Mouse (Mus musculus): ENCODE results near the gene Kcnn1. TPM values are rescaled to one million over a fixed set of nuclear protein-coding genes. Genes with fewer than 3 reads are reported as not detected.

The Kcnn1 gene
- polyA plus RNA-seq, 1 experiment from 2014 or later, result 1.4 TPM

DNA sequence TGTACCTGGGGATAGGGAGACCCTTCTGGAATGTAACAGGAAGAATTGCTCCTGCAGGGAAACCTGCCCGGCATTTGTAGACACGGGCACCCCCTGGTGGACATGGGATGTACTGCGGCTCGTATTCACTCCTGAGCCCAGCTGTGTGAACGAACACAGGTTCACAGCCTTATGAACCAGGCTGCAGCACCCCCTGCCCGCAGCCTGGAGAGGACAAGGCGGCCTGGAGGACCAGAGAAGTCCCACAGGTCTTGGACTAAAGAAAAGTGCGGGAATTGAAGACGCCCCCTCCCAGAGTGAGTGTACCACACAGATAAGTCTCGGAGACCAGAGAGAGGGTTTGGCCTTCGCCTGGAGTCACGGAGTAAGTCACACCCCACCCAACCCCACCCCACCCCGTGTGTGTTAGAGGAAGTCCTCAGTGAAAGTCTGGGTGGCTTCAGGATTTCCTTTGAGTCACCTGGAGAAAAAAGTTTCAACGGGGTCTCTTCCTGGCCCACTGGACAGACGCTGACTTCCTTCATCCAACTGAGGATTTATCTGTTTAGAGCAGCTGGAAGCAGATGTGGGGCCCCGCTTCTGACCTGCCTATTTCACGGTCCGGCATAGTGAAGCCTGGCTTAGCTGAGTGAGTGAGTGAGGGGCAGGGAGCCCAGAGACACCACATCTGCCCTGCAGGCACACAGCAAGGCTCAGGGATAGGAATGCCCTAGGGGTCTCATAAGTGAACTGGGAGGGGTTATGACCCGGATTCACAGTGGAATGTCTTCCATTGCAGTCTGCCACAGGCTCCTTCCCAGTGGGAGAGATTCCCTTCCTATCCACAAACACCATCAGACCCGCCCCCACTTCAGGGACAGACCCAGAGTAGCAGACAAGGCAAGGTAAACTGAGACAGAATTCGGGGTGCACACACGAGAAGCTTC lies 21.6 kb downstream of the Kcnn1 start:
- Histone ChIP-seq H3K9ac (ENCODE audit: low read length) (peak overlapping the region; percentile 65), H3K27me3 (ENCODE audit: control insufficient read depth, insufficient read depth, low read length) (no peaks in the 10 kb centered on the region), H3K4me2 (ENCODE audit: low read depth, low read length) (peak overlapping the region; percentile 40), H3K27ac (ENCODE audit: low read length) (peak overlapping the region; percentile 95), H3K36me3 (ENCODE audit: control insufficient read depth, insufficient read depth, low read length) (no peaks in the 10 kb centered on the region), H3K4me1 (ENCODE audit: control insufficient read depth, insufficient read depth, low read length) (peaks cover 29% of the 10 kb centered on the region), H3K4me3 (replicated peaks; ENCODE audit: low read length) (no peak overlapping the region), H3K9me3 (replicated peaks; ENCODE audit: control insufficient read depth, low read length) (no peaks in the 10 kb centered on the region)
- no peak for ATAC-seq (ENCODE audit: insufficient read depth, low FRiP score)
- 25% methylated on average over 22 of the region's 22 CpGs for whole genome bisulfite sequencing

GRCm38 (mm10) chr8:70840590-70840989 lies 22.5 kb downstream of the Kcnn1 start:
- 0 out of 2 replicates have a peak, but pooled peaks cover 4% of the 10 kb centered on the region for H3K36me3 ChIP-seq (ENCODE audit: control insufficient read depth, insufficient read depth, low read length)
- 39% methylated on average over 10 of the region's 10 CpGs for WGBS
- ATAC-seq (ENCODE audit: insufficient read depth, low FRiP score), result no peak

GRCm38 (mm10) chr8:70839408-70840351 lies 23.4 kb downstream of the Kcnn1 start, which contains the start of gene Arrdc2:
Gene Arrdc2 (minus strand): TSS chr8:70839720.
- H3K27ac ChIP-seq (ENCODE audit: low read length), result peak within 1 kb of the TSS; percentile 95
- peak within 1 kb of the TSS; percentile 66 for H3K4me3 ChIP-seq (replicated peaks; ENCODE audit: low read length)
- WGBS, result 2% methylated on average over 55 of the region's 55 CpGs
- H3K9ac ChIP-seq (ENCODE audit: low read length), result peak within 1 kb of the TSS; percentile 82
- H3K9me3 ChIP-seq (replicated peaks; ENCODE audit: control insufficient read depth, low read length), result no peaks in the 10 kb centered on the region
- peak; percentile 97 for ATAC-seq (ENCODE audit: insufficient read depth, low FRiP score)
- H3K36me3 ChIP-seq (ENCODE audit: control insufficient read depth, insufficient read depth, low read length), result 0 out of 2 replicates have a peak, but pooled peaks cover 4% of the 10 kb centered on the region
- no peaks in the 10 kb centered on the region for H3K27me3 ChIP-seq (ENCODE audit: control insufficient read depth, insufficient read depth, low read length)
- peaks cover 29% of the 10 kb centered on the region for H3K4me1 ChIP-seq (ENCODE audit: control insufficient read depth, insufficient read depth, low read length)
- peak within 1 kb of the TSS; percentile 66 for H3K4me2 ChIP-seq (ENCODE audit: low read depth, low read length)

More at GRCm38 (mm10) chr8:70840590-70840989, 22.5 kb downstream of the Kcnn1 start:
- Histone ChIP-seq H3K27ac (ENCODE audit: low read length) (peak overlapping the region; percentile 95), H3K4me1 (ENCODE audit: control insufficient read depth, insufficient read depth, low read length) (peaks cover 29% of the 10 kb centered on the region), H3K4me3 (replicated peaks; ENCODE audit: low read length) (no peak overlapping the region), H3K27me3 (ENCODE audit: control insufficient read depth, insufficient read depth, low read length) (no peaks in the 10 kb centered on the region), H3K9me3 (replicated peaks; ENCODE audit: control insufficient read depth, low read length) (no peaks in the 10 kb centered on the region), H3K9ac (ENCODE audit: low read length) (peak overlapping the region; percentile 65; the same call in 1 of the 2 replicates), H3K4me2 (ENCODE audit: low read depth, low read length) (no peak overlapping the region)

DNA sequence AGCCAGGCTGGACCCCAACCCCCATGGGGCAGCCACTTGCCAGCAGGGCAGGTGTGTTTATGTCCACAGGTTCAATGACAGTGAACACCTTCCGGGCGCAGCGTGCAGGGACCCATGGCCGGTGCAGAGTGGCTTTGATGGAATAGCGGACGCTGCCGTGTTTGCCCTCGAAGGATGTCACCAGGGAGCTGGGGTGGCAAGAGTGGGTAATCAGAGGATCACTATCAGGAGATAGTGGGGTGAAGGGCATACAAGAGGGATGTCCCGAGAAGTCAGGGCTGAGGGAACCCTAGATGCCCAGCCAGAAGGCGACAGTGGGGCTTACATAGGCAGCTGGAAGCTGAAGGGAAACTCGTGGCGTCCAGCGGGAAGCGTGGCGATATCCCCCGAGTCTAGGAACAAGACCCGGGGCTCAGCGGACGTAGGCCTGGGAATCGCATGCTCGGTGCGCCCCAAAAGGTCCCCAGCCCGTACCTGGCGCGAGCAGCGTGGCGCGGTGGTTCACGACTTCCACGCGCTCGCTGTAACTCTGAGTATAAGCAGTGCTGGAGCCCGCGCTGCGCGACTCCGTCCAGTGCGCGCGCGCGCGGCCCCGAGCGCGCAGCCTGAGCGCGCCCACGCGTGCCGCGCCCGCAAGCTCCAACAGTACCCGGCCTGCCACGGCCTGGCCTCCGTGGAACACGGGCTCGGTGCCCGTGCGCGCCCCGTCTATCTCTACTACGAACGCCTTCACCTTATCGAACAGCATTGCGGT lies 24.2 kb downstream of the Kcnn1 start:
- ATAC-seq (ENCODE audit: insufficient read depth, low FRiP score), result peak; percentile 20
- H3K4me2 ChIP-seq (ENCODE audit: low read depth, low read length), result peak overlapping the region; percentile 66
- 1% methylated on average over 66 of the region's 66 CpGs for WGBS
- H3K9me3 ChIP-seq (replicated peaks; ENCODE audit: control insufficient read depth, low read length), result no peaks in the 10 kb centered on the region
- H3K36me3 ChIP-seq (ENCODE audit: control insufficient read depth, insufficient read depth, low read length), result 0 out of 2 replicates have a peak, but pooled peaks cover 4% of the 10 kb centered on the region
- peak overlapping the region; percentile 95 for H3K27ac ChIP-seq (ENCODE audit: low read length)
- peak overlapping the region; percentile 66 for H3K4me3 ChIP-seq (replicated peaks; ENCODE audit: low read length)
- peaks cover 25% of the 10 kb centered on the region for H3K4me1 ChIP-seq (ENCODE audit: control insufficient read depth, insufficient read depth, low read length)
- no peaks in the 10 kb centered on the region for H3K27me3 ChIP-seq (ENCODE audit: control insufficient read depth, insufficient read depth, low read length)
- peak overlapping the region; percentile 82 for H3K9ac ChIP-seq (ENCODE audit: low read length)

- no peak overlapping the region for H3K27ac ChIP-seq (ENCODE audit: low read length)
- H3K4me3 ChIP-seq (replicated peaks; ENCODE audit: low read length), result no peak overlapping the region
- H3K9ac ChIP-seq (ENCODE audit: low read length), result 0 out of 2 replicates have a peak overlapping the region, but pooled peaks have one; percentile 19
- no peak for ATAC-seq (ENCODE audit: insufficient read depth, low FRiP score)
- WGBS, result 89% methylated on average over 12 of the region's 12 CpGs
- H3K36me3 ChIP-seq (ENCODE audit: control insufficient read depth, insufficient read depth, low read length), result 0 out of 2 replicates have a peak, but pooled peaks cover 4% of the 10 kb centered on the region
- no peaks in the 10 kb centered on the region for H3K9me3 ChIP-seq (replicated peaks; ENCODE audit: control insufficient read depth, low read length)
- H3K4me1 ChIP-seq (ENCODE audit: control insufficient read depth, insufficient read depth, low read length), result peaks cover 28% of the 10 kb centered on the region
- no peak overlapping the region for H3K4me2 ChIP-seq (ENCODE audit: low read depth, low read length)
- no peaks in the 10 kb centered on the region for H3K27me3 ChIP-seq (ENCODE audit: control insufficient read depth, insufficient read depth, low read length)
Observed at GRCm38 (mm10) chr8:70836666-70837065, 26.4 kb downstream of the Kcnn1 start.

- Histone ChIP-seq H3K9me3 (replicated peaks; ENCODE audit: control insufficient read depth, low read length) (no peaks in the 10 kb centered on the region), H3K9ac (ENCODE audit: low read length) (no peak overlapping the region), H3K4me1 (ENCODE audit: control insufficient read depth, insufficient read depth, low read length) (peaks cover 12% of the 10 kb centered on the region), H3K4me2 (ENCODE audit: low read depth, low read length) (no peak overlapping the region), H3K4me3 (replicated peaks; ENCODE audit: low read length) (no peak overlapping the region), H3K27ac (ENCODE audit: low read length) (no peak overlapping the region), H3K36me3 (ENCODE audit: control insufficient read depth, insufficient read depth, low read length) (0 out of 2 replicates have a peak, but pooled peaks cover 4% of the 10 kb centered on the region), H3K27me3 (ENCODE audit: control insufficient read depth, insufficient read depth, low read length) (no peaks in the 10 kb centered on the region)
- ATAC-seq (ENCODE audit: insufficient read depth, low FRiP score), result no peak
- WGBS, result 98% methylated on average over 3 of the region's 3 CpGs
Observed at GRCm38 (mm10) chr8:70834071-70834470, 29.0 kb downstream of the Kcnn1 start.

DNA sequence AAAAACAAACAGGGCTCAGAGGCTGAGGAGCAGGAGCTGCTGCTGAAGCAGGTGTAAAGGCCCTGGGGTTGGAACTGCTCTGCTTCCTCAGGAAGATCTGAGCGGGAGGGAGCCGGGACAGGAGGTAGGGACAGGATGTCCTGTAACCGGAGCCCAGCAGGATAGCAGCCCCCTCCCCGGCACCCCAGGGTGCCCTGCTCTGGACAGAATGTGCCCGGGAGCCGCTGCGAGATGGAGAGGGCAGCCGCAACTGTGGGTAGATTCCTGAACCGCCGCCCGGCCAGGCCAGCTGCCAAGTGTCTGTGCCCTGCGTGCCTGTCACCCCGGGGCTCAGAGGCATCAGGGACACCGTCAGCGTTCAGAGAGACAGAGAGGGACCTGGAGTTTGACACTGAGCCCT lies 29.5 kb downstream of the Kcnn1 start:
- Histone ChIP-seq H3K9ac (ENCODE audit: low read length) (0 out of 2 replicates have a peak overlapping the region, but pooled peaks have one; percentile 10), H3K9me3 (replicated peaks; ENCODE audit: control insufficient read depth, low read length) (no peaks in the 10 kb centered on the region), H3K27ac (ENCODE audit: low read length) (no peak overlapping the region), H3K36me3 (ENCODE audit: control insufficient read depth, insufficient read depth, low read length) (0 out of 2 replicates have a peak, but pooled peaks cover 4% of the 10 kb centered on the region), H3K4me3 (replicated peaks; ENCODE audit: low read length) (no peak overlapping the region), H3K27me3 (ENCODE audit: control insufficient read depth, insufficient read depth, low read length) (no peaks in the 10 kb centered on the region), H3K4me1 (ENCODE audit: control insufficient read depth, insufficient read depth, low read length) (peaks cover 7% of the 10 kb centered on the region), H3K4me2 (ENCODE audit: low read depth, low read length) (no peak overlapping the region)
- WGBS, result 42% methylated on average over 15 of the region's 15 CpGs
- ATAC-seq (ENCODE audit: insufficient read depth, low FRiP score), result no peak

DNA sequence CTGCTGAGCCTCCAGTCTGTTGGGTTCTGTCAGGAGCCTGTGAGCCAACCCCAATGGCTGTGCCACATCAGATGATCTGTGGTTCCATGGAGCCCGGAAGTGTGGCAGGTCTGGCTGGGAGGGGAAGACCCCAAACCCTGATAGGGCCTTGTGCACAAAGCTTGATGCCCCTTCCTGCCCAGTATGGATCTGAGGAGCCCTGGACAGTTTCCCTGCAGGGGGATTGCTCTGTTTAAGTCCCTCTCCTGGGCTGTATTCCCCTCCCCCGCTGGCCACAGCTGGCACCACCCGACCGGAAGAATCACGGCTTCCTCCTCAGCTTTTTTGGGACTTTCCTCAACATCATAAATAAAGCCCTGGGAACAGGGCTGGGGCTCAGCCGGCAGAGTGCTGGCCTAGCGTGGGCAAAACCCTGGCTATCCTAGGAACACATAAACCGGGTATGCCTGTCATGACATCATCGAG lies 30.0 kb downstream of the Kcnn1 start:
- no peak for ATAC-seq (ENCODE audit: insufficient read depth, low FRiP score)
- 48% methylated on average over 9 of the region's 9 CpGs for WGBS
- Histone ChIP-seq H3K4me2 (ENCODE audit: low read depth, low read length) (no peak overlapping the region), H3K36me3 (ENCODE audit: control insufficient read depth, insufficient read depth, low read length) (0 out of 2 replicates have a peak, but pooled peaks cover 4% of the 10 kb centered on the region), H3K27me3 (ENCODE audit: control insufficient read depth, insufficient read depth, low read length) (no peaks in the 10 kb centered on the region), H3K9me3 (replicated peaks; ENCODE audit: control insufficient read depth, low read length) (no peaks in the 10 kb centered on the region), H3K4me1 (ENCODE audit: control insufficient read depth, insufficient read depth, low read length) (peaks cover 4% of the 10 kb centered on the region; the same call in 1 of the 2 replicates), H3K4me3 (replicated peaks; ENCODE audit: low read length) (no peak overlapping the region), H3K9ac (ENCODE audit: low read length) (peak overlapping the region; percentile 45; the same call in 1 of the 2 replicates), H3K27ac (ENCODE audit: low read length) (no peak overlapping the region)

Measured in stomach, embryonic 16.5 days (tissue).